Mouse (Mus musculus) neural tube, embryonic 10.5 days (tissue): ENCODE measurements around the gene Sh2d2a.
"Not testable (repeated sequence)": the region's sequence is repeated elsewhere in the genome, so short reads cannot be mapped to it uniquely, and the experiment has no call there.

Experiments used
- DNase-seq: peaks from one replicate; pipeline ENCODE4 v3.0.0-alpha.2; 2017; ENCODE audit warnings: low spot score; ENCODE audit errors: extremely low spot score

Gene Sh2d2a

GRCm38 (mm10) chr3:87846650-87847110 is at the start of gene Sh2d2a:
Sh2d2a (plus strand) TSS chr3:87846755.
- DNase-seq, result no peak

GRCm38 (mm10) chr3:87801681-87802080 is 44.9 kb upstream of the Sh2d2a start:
- no peak for DNase-seq

GRCm38 (mm10) chr3:87804038-87804677 is 42.4 kb upstream of the Sh2d2a start:
- no peak for DNase-seq

- no peak for DNase-seq
Observed at GRCm38 (mm10) chr3:87809322-87809962, 37.1 kb upstream of the Sh2d2a start.

GRCm38 (mm10) chr3:87811297-87811696 is 35.3 kb upstream of the Sh2d2a start:
- DNase-seq, result no peak

GRCm38 (mm10) chr3:87812413-87812812 is 34.1 kb upstream of the Sh2d2a start:
- DNase-seq, result no peak

- no peak for DNase-seq
Observed at GRCm38 (mm10) chr3:87812873-87813272, 33.7 kb upstream of the Sh2d2a start.

- no peak for DNase-seq
Observed at GRCm38 (mm10) chr3:87816166-87816565, 30.4 kb upstream of the Sh2d2a start.

GRCm38 (mm10) chr3:87816646-87817093 is 29.9 kb upstream of the Sh2d2a start:
- DNase-seq, result peak; percentile 82

- DNase-seq, result no peak
Observed at GRCm38 (mm10) chr3:87818226-87818625, 28.3 kb upstream of the Sh2d2a start.

GRCm38 (mm10) chr3:87824206-87824605 is 22.3 kb upstream of the Sh2d2a start, which contains the start of gene Pear1:
Pear1 (minus strand) TSS chr3:87824306.
- not testable (repeated sequence) for DNase-seq

- DNase-seq, result no peak
Observed at GRCm38 (mm10) chr3:87828435-87828834, 18.1 kb upstream of the Sh2d2a start.

GRCm38 (mm10) chr3:87829025-87829424 is 17.5 kb upstream of the Sh2d2a start:
- no peak for DNase-seq

GRCm38 (mm10) chr3:87832109-87832859 is 14.3 kb upstream of the Sh2d2a start:
- no peak for DNase-seq

GRCm38 (mm10) chr3:87833482-87833881 is 13.1 kb upstream of the Sh2d2a start:
- no peak for DNase-seq

- peak; percentile 87 for DNase-seq
Observed at GRCm38 (mm10) chr3:87838622-87839021, 7.9 kb upstream of the Sh2d2a start.

GRCm38 (mm10) chr3:87840858-87841257 is 5.7 kb upstream of the Sh2d2a start:
- no peak for DNase-seq

- no peak for DNase-seq
Observed at GRCm38 (mm10) chr3:87844981-87845380, 1.6 kb upstream of the Sh2d2a start.

- DNase-seq, result no peak
Observed at GRCm38 (mm10) chr3:87846186-87846585, 369 bp upstream of the Sh2d2a start.

- no peak for DNase-seq
Observed at GRCm38 (mm10) chr3:87847680-87848079, 1.1 kb downstream of the Sh2d2a start.

GRCm38 (mm10) chr3:87849117-87849516 is 2.6 kb downstream of the Sh2d2a start:
- DNase-seq, result no peak
